Mouse (Mus musculus): ENCODE data around the gene Cep350. TPM values are rescaled to one million over a fixed set of nuclear protein-coding genes. Genes with fewer than 3 reads are reported as not detected.

Cep350 gene
- polyA plus RNA-seq, 1 experiment: 6.2 TPM

- TF ChIP-seq CTCF (IDR thresholded peaks at IDR 0.05; ENCODE audit: insufficient read depth, low read length): no peak
- no peak for TF ChIP-seq POLR2A (IDR thresholded peaks at IDR 0.05; ENCODE audit: borderline replicate concordance, extremely low read depth, low read depth, low read length)
- no peak overlapping the region for H3K4me3 ChIP-seq (replicated peaks; ENCODE audit: extremely low read depth, low read depth, low read length)
- DNase-seq: no peak
- WGBS: 45% methylated on average over 11 of the region's 11 CpGs
- H3K4me1 ChIP-seq (ENCODE audit: control insufficient read depth, insufficient read depth, low read length): no peaks in the 10 kb centered on the region
Observed at GRCm38 (mm10) chr1:155990391-155990790, 17.3 kb upstream of the Cep350 start.

- no peak overlapping the region for H3K4me3 ChIP-seq (replicated peaks; ENCODE audit: extremely low read depth, low read depth, low read length)
- no peak for TF ChIP-seq POLR2A (IDR thresholded peaks at IDR 0.05; ENCODE audit: borderline replicate concordance, extremely low read depth, low read depth, low read length)
- no peak for DNase-seq
- WGBS: 33% methylated on average over 2 of the region's 2 CpGs
- H3K4me1 ChIP-seq (ENCODE audit: control insufficient read depth, insufficient read depth, low read length): no peaks in the 10 kb centered on the region
Observed at GRCm38 (mm10) chr1:155989387-155989786, 16.3 kb upstream of the Cep350 start.

GRCm38 (mm10) chr1:155987625-155988024 is 14.6 kb upstream of the Cep350 start:
- 77% methylated on average over 2 of the region's 2 CpGs for WGBS
- no peak for DNase-seq
- Histone ChIP-seq H3K4me1 (ENCODE audit: control insufficient read depth, insufficient read depth, low read length) (no peaks in the 10 kb centered on the region), H3K4me3 (replicated peaks; ENCODE audit: extremely low read depth, low read depth, low read length) (no peak overlapping the region)
- TF ChIP-seq CTCF (IDR thresholded peaks at IDR 0.05; ENCODE audit: insufficient read depth, low read length) (no peak), POLR2A (IDR thresholded peaks at IDR 0.05; ENCODE audit: borderline replicate concordance, extremely low read depth, low read depth, low read length) (no peak)

GRCm38 (mm10) chr1:155974931-155975330 is 1.9 kb upstream of the Cep350 start:
- TF ChIP-seq POLR2A (IDR thresholded peaks at IDR 0.05; ENCODE audit: borderline replicate concordance, extremely low read depth, low read depth, low read length): no peak
- TF ChIP-seq CTCF (IDR thresholded peaks at IDR 0.05; ENCODE audit: insufficient read depth, low read length): no peak

GRCm38 (mm10) chr1:155973719-155974379 is 794 bp upstream of the Cep350 start:
- no peaks in the 10 kb centered on the region for H3K4me1 ChIP-seq (ENCODE audit: control insufficient read depth, insufficient read depth, low read length)
- 6% methylated on average over 19 of the region's 19 CpGs for WGBS
- peak overlapping the region; percentile 68 for H3K4me3 ChIP-seq (replicated peaks; ENCODE audit: extremely low read depth, low read depth, low read length)
- peak; percentile 37 for DNase-seq
- TF ChIP-seq POLR2A (IDR thresholded peaks at IDR 0.05; ENCODE audit: borderline replicate concordance, extremely low read depth, low read depth, low read length) (no peak), CTCF (IDR thresholded peaks at IDR 0.05; ENCODE audit: insufficient read depth, low read length) (no peak)

More at GRCm38 (mm10) chr1:155974931-155975330, 1.9 kb upstream of the Cep350 start:
- DNase-seq: no peak
- Histone ChIP-seq H3K4me3 (replicated peaks; ENCODE audit: extremely low read depth, low read depth, low read length) (no peak overlapping the region), H3K4me1 (ENCODE audit: control insufficient read depth, insufficient read depth, low read length) (no peaks in the 10 kb centered on the region)
- 37% methylated on average over 2 of the region's 2 CpGs for WGBS

- H3K4me3 ChIP-seq (replicated peaks; ENCODE audit: extremely low read depth, low read depth, low read length): peak overlapping the region; percentile 75
- TF ChIP-seq POLR2A (IDR thresholded peaks at IDR 0.05; ENCODE audit: borderline replicate concordance, extremely low read depth, low read depth, low read length): no peak
- no peak for DNase-seq
- H3K4me1 ChIP-seq (ENCODE audit: control insufficient read depth, insufficient read depth, low read length): no peaks in the 10 kb centered on the region
- WGBS: 2% methylated on average over 40 of the region's 51 CpGs
Observed at GRCm38 (mm10) chr1:155972146-155973067, 648 bp downstream of the Cep350 start.

GRCm38 (mm10) chr1:155949170-155949569 is 23.9 kb downstream of the Cep350 start:
- WGBS: 82% methylated on average over 2 of the region's 2 CpGs
- DNase-seq: no peak
- H3K4me3 ChIP-seq (replicated peaks; ENCODE audit: extremely low read depth, low read depth, low read length): no peak overlapping the region
- TF ChIP-seq POLR2A (IDR thresholded peaks at IDR 0.05; ENCODE audit: borderline replicate concordance, extremely low read depth, low read depth, low read length) (no peak), CTCF (IDR thresholded peaks at IDR 0.05; ENCODE audit: insufficient read depth, low read length) (no peak)
- H3K4me1 ChIP-seq (ENCODE audit: control insufficient read depth, insufficient read depth, low read length): no peaks in the 10 kb centered on the region

- DNase-seq: no peak
- WGBS: 71% methylated on average over 2 of the region's 2 CpGs
- Histone ChIP-seq H3K4me1 (ENCODE audit: control insufficient read depth, insufficient read depth, low read length) (no peaks in the 10 kb centered on the region), H3K4me3 (replicated peaks; ENCODE audit: extremely low read depth, low read depth, low read length) (no peak overlapping the region)
- no peak for TF ChIP-seq POLR2A (IDR thresholded peaks at IDR 0.05; ENCODE audit: borderline replicate concordance, extremely low read depth, low read depth, low read length)
- no peak for TF ChIP-seq CTCF (IDR thresholded peaks at IDR 0.05; ENCODE audit: insufficient read depth, low read length)
Observed at GRCm38 (mm10) chr1:155944361-155944760, 28.7 kb downstream of the Cep350 start.

- 89% methylated on average over 2 of the region's 2 CpGs for WGBS
- Histone ChIP-seq H3K4me1 (ENCODE audit: control insufficient read depth, insufficient read depth, low read length) (no peaks in the 10 kb centered on the region), H3K4me3 (replicated peaks; ENCODE audit: extremely low read depth, low read depth, low read length) (no peak overlapping the region)
- TF ChIP-seq CTCF (IDR thresholded peaks at IDR 0.05; ENCODE audit: insufficient read depth, low read length): no peak
- no peak for TF ChIP-seq POLR2A (IDR thresholded peaks at IDR 0.05; ENCODE audit: borderline replicate concordance, extremely low read depth, low read depth, low read length)
- DNase-seq: no peak
Observed at GRCm38 (mm10) chr1:155937416-155937815, 35.6 kb downstream of the Cep350 start.
